Mouse (Mus musculus) kidney, postnatal 14 days (tissue): ENCODE results near the gene Cactin.

ENCODE experiments used
- DNase-seq: peaks from one replicate; pipeline ENCODE4 v3.0.0; 2022; ENCODE audit warnings: mixed read lengths

Cactin gene

DNA sequence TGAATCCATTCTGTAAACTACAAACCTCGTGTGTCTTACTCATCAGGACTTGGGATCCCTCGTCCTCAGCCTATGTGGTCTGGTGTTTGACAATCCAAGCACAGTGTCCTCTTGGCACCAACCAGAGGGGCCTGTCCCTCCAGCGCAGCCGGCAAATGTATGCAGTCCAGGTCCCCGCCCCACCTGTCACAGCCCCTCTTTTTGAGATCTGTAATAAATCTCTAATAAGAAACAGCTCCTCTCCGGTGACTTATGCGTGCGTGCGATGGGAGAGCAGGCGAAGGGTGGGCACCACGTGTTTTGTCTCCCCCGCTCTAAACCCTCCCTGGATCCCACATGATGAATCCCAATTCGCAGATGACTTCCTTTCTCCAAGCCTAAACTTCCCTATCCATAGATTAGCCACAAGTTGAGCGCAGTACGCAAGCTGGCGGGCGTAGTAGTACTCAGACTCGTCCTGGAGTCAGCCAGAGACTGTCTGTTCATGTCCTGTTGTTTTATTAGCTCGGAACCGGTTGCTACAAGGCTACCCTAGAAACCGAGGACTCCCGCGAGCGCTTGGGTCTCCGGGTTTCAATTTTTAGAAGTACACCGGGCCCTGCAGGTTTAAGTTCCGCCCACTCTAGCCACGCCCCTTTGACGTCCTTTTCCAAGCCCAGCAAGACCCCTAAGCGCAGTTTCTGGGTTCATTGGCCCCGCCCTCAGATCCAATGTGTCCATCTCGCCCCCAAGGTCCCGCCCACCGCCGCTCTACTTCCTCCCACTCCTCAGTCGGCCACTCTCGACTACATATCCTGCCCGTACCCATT is 958 bp upstream of the Cactin start:
- peak; percentile 98 for DNase-seq

DNA sequence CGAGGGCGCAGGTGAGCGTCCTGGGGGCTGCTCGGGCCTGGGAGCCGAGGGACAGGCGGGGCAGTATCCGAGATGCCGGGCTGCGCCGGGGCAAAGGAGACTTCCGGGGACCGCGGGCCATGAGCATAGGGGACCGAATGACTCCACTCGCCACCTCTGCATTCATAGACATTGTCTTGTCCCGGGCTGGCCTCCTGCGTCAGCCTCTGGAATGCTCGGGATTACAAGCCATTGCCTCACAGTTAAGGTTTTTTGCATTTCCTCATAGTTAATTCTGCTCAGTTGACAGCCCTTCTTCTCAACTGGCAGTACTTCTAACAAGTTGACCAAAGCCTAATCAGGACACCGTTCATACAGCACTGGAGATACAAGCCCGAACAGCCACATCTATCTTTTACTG is 533 bp downstream of the Cactin start:
- DNase-seq = no peak

DNA sequence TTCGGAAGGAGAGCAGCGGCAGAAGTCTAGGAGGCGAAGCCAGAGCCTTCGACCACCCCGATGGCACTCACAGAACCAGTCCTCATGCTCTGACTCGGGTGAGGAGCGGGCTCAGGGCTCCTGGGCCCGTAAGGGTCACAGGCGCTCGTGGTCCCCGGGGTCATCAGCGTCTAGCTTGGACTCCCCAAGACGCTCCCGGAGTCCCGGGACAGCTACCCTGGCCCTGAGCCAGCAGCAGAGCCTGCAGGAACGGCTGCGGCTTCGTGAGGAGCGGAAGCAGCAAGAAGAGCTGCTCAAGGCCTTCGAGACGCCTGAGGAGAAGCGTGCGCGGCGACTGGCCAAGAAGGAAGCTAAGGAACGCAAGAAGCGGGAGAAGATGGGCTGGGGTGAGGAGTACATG is 1.5 kb downstream of the Cactin start:
- DNase-seq = no peak

DNA sequence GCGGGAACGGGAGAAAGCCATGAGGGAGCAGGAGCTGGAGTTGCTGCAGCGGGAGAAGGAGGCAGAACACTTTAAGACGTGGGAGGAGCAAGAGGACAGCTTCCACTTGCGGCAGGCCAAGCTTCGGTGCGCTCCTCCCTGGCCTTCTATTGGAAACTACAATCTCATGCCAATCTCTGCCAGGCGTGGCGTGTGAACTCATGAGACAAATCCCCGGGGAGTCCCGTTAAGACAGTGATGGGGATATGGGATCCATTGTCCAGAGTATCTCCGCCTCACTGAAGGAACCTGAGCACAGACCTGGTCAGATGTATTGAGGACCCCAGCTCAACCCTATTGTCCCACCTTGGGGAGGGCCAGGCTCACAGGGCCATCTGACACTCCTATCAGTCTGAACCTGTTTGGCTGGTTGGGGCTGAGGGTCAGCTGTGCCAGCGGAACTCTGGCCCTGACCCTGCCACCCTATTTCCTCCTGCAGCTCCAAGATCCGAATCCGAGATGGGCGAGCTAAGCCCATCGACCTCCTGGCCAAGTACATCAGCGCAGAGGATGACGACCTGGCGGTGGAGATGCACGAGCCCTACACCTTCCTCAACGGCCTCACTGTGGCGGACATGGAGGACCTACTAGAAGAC is 2.4 kb downstream of the Cactin start:
- DNase-seq = no peak

DNA sequence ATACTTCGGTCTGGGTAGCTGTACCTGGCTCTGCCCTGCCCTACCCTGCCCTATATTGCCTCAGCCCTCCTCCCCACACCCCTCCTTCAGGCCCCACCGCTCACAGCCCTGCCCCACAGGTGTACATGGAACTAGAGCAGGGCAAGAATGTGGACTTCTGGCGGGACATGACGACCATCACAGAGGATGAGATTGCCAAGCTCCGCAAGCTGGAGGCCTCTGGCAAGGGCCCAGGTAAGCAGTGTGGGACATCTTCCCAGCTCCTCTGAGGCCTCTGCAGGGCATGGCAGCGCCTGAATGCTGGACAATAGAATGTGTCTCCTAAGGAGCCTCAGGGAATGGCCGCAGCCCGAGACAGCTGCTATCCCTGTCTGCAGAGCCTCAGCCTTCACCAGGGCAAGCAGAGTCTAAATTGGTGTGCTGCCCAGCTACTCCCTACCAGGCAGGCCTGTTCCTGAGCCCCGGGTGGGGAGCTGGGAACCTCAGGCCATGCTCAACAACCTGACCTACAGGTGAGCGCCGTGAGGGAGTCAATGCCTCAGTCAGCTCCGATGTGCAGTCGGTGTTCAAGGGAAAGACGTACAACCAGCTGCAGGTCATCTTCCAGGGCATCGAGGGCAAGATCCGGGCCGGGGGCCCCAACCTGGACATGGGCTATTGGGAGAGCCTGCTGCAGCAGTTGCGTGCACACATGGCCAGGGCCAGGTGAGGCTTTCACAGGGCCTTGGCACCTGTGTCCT is 3.1 kb downstream of the Cactin start:
- no peak for DNase-seq

DNA sequence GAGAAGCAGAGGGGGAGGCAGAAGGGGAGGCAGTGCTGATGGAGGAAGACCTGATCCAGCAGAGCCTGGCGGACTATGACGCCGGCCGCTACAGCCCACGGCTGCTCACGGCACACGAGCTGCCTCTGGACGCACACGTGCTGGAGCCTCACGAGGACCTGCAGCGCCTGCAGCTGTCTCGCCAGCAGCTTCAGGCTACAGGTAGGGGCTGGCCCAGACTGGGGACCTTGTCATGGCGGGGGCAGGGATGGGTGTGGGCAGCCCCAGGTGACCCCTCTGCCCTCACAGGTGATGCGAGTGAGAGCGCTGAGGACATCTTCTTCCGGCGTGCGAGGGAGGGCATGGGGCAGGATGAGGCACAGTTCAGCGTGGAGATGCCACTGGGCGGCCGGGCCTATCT is 4.3 kb downstream of the Cactin start:
- no peak for DNase-seq

- no peak for DNase-seq
Measured at GRCm38 (mm10) chr10:81325781-81326180, 4.9 kb downstream of the Cactin start.

GRCm38 (mm10) chr10:81326858-81327257 is 6.0 kb downstream of the Cactin start:
- peak; percentile 80 for DNase-seq

GRCm38 (mm10) chr10:81327959-81328358 is 7.1 kb downstream of the Cactin start:
- DNase-seq = peak; percentile 63

DNA sequence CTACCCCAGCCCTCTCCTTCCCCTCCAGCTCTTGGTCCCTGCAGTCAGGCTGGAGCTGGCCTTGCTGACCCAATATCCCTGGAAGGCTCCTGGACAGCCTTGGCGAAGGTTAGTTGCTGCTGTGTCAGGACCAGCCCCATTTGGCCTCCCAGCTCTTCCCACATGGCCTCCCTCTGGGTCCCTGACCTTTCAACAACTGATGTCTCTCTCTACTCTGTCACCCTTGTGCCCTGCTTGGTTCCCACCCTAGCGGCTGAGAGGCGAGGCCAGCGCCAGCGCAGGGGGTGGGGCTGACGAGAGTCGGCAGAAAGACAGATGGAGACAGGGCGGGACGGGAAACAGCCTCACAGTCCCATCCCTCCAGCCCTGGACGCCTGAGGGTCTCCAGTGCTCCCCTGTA is 7.5 kb downstream of the Cactin start, which contains the start of gene Tbxa2r:
Gene Tbxa2r, plus strand, starts transcription at position 346 of the 400 bp plus-strand sequence.
- DNase-seq = peak; percentile 76

GRCm38 (mm10) chr10:81329194-81329975 is 8.5 kb downstream of the Cactin start:
- peak; percentile 64 for DNase-seq

- DNase-seq = peak; percentile 61
Measured at GRCm38 (mm10) chr10:81330007-81330406, 9.1 kb downstream of the Cactin start.

- no peak for DNase-seq
Measured at GRCm38 (mm10) chr10:81332277-81332676, 11.4 kb downstream of the Cactin start.

DNA sequence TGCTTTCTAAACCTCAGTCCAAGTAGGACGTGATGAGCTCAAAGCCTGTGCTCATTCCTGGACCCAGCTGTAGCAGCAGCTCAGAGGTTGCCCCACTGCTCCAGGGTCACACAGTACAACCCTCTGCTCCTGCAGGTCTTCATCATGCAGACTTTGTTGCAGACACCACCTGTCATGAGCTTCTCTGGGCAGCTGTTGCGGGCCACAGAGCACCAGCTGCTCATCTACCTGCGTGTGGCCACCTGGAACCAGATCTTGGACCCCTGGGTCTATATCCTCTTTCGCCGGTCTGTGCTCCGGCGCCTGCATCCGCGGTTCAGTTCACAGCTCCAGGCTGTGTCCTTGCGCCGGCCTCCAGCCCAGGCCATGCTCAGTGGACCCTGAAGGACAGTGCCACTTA is 13.4 kb downstream of the Cactin start:
- no peak for DNase-seq

DNA sequence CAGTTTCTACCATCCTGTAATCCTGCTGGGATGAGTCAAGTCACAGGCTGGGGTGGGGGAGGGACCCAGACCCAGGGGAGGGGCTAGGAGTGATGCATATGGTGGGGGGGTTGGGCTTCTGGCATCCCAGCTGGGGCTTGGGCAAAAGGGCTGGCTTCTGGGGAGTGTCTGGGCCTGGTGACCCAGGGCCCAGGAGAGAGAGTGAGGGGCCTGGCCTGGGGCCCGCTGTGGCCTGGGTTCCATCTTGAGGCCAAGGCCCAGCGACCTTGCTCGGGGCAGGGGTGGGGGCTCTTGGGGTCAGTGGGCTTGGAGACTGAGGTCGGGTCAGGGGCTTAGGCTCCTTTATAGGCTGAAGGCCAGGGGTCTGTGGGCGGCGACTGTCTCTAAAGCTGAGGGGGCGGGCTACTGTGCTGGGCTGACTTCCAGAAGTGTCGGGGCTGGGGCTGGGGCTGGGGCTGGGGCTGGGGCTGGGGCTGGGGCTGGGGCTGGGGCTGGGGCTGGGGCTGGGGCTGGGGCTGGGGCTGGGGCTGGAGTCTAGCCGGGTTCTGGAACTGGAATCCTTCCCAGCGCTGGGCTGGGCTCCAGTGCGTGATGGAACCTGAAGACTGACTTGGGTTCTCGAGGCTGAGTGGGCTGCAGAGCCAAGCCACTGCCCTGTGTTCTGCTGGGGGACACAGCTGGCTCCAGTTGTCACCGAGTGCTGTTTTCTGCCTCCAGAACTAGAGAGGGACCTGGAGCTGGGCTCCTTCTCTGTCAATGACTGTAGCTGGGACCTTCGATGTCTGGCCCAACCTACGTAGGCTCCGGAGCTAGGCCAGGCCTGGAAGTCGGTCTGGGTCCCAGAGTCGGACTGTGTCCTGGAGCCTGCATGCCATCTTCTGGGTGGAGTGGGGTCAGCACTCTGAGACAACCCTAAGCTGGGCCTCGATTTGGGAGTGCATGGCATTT is 14.8 kb downstream of the Cactin start:
- no peak for DNase-seq

- no peak for DNase-seq
Measured at GRCm38 (mm10) chr10:81336558-81336957, 15.7 kb downstream of the Cactin start.

- DNase-seq = no peak
Measured at GRCm38 (mm10) chr10:81340551-81341332, 19.8 kb downstream of the Cactin start.

GRCm38 (mm10) chr10:81341333-81341949 is 20.5 kb downstream of the Cactin start:
- DNase-seq = peak; percentile 81

GRCm38 (mm10) chr10:81342686-81343505 is 22.0 kb downstream of the Cactin start, which contains the start of gene Gipc3:
Gipc3 (minus strand) TSS chr10:81343266.
- DNase-seq = no peak
